Mouse (Mus musculus) spleen, adult 2 months (tissue): Measurements from ENCODE around the gene Oaz1.

Experiments used
- CTCF ChIP-seq: fragments of 200-500 bp; IDR thresholded peaks from 2 replicates; pipeline ENCODE4 v1.5.1; 2011; ENCODE audit warnings: mild to moderate bottlenecking, inconsistent platforms; ENCODE audit not compliant: insufficient read depth, insufficient read length, insufficient replicate concordance; ENCODE audit errors: extremely low read depth
- POLR2A ChIP-seq: fragments of 200-500 bp; IDR thresholded peaks from 2 replicates; pipeline ENCODE4 v1.6.1; 2011; ENCODE audit warnings: low read depth, low read length, inconsistent platforms

- no peak for TF ChIP-seq POLR2A
- no peak for TF ChIP-seq CTCF
Measured at GRCm38 (mm10) chr10:80792175-80793032, 34.1 kb upstream of the Oaz1 start.
